Mouse (Mus musculus): Measurements from ENCODE around the gene Fads2.

Fads2 gene

DNA sequence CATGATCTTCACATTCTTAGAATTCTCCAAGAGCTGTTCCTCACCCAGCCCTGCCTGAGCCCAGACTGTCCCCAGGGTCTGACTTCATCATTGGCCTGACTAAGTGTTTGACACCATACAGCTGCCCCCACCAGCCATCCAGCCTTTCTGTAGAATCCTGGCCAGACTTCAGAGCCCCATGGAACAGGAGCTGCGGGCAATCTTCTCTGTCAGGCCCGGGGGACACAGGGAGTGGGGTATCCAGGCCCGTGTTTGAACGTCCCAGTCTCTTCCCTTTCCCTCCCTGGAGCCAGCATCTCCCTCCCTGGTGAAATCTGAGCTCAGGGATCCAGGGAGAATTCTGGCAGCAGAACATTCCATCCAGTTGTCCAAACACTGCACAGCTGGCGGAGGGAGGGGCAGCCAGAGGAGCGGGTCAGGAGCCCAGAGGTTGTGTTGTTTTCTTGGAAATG lies 88.7 kb downstream of the Fads2 start:
- DNase-seq, result no peak

Data from right cerebral cortex, adult 18-20 months (tissue).